Mouse (Mus musculus): ENCODE measurements around the gene Spem2. TPM values are rescaled to one million over a fixed set of nuclear protein-coding genes. Genes with fewer than 3 reads are reported as not detected.

Spem2 gene
- polyA plus RNA-seq, 1 experiment from 2014 or later = not detected

DNA sequence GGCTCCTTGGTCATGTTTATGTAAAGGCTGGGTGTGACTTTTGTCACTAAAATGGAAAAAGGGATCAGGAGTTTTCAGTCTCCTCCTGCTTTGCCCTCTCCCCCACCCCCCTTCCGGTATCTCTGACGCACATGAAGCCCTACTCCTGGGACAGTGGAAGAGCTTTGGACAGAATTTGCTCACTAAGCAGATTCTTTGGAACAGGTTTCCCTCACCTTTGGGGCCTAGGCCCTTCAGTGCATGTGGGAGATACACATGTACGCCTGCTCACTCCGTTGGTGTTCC is 50.7 kb downstream of the Spem2 start:
- Histone ChIP-seq H3K9ac (no peak overlapping the region), H3K4me3 (no peak overlapping the region)

DNA sequence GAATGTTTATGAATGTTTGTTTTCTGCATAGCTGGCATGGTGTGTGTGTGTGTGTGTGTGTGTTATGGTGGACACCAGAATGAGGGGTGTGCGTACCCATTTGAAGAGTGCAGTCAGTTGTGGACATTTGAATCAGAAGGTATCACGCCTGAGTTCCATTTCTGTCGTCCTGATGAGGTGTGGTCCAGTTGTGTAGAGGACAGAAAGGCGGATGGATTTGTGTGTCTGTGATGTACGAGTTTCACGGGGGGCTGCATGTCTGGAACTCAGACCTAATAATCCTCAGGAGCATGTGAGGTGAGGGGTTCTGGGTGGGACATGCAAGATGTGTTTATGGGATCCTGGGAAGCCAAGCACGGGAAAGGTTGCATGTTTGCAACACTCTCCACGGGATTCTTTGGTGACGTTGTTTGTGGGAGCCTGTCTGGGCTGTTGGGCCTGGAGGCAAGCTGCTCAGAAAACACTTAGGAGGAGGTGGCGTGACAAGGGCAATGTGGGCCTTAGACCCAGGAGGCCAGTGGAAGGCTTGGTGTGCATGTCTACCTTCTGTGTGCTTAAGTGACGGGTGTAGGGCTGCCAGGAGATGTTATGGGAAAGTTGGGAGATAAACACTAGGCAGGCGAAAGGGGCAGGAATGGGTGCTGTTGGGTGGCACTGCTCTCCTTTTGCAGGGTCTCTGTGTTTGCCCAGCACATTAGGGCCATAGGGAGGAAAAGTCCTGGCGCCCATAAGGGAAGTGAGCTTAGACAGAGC is 51.2 kb downstream of the Spem2 start:
- H3K4me1 ChIP-seq = peaks cover 25% of the 10 kb centered on the region
- ATAC-seq (replicated peaks) = no peak

More for the DNA sequence above, 50.7 kb downstream of the Spem2 start:
- Histone ChIP-seq H3K27me3 (replicated peaks) (no peaks in the 10 kb centered on the region), H3K27ac (no peak overlapping the region), H3K4me2 (peak overlapping the region; percentile 73), H3K36me3 (replicated peaks) (no peaks in the 10 kb centered on the region), H3K4me1 (peaks cover 25% of the 10 kb centered on the region), H3K9me3 (no peaks in the 10 kb centered on the region)
- WGBS = 67% methylated on average over 4 of the region's 4 CpGs
- no peak for ATAC-seq (replicated peaks)

More for the DNA sequence above, 51.2 kb downstream of the Spem2 start:
- Histone ChIP-seq H3K4me2 (peak overlapping the region; percentile 73), H3K9me3 (no peaks in the 10 kb centered on the region), H3K36me3 (replicated peaks) (no peaks in the 10 kb centered on the region), H3K27ac (peak overlapping the region; percentile 85), H3K4me3 (peak overlapping the region; percentile 92), H3K9ac (peak overlapping the region; percentile 95; the same call in 1 of the 2 replicates), H3K27me3 (replicated peaks) (no peaks in the 10 kb centered on the region)
- 62% methylated on average over 13 of the region's 13 CpGs for WGBS

Other genes starting within 250 kb of the Spem2 start
- gene Wrap53, start 238.2 kb downstream of the Spem2 start, polyA plus RNA-seq (2015; fragmentation: Nextera tagmentation; extraction: Ambion mirVana) = 21.4 and 23.2 TPM in 2 replicates
- 60.4 and 70.1 TPM in 2 replicates for gene Trp53, start 238.1 kb downstream of the Spem2 start, polyA plus RNA-seq (2015; fragmentation: Nextera tagmentation; extraction: Ambion mirVana)
- gene Atp1b2, start 212.5 kb downstream of the Spem2 start, polyA plus RNA-seq (2015; fragmentation: Nextera tagmentation; extraction: Ambion mirVana) = 60.0 and 60.9 TPM in 2 replicates
- gene Shbg, start 200.6 kb downstream of the Spem2 start, polyA plus RNA-seq (2015; fragmentation: Nextera tagmentation; extraction: Ambion mirVana) = not detected in 2 replicates
- 23.5 and 24.9 TPM in 2 replicates for gene Sat2, start 196.4 kb downstream of the Spem2 start, polyA plus RNA-seq (2015; fragmentation: Nextera tagmentation; extraction: Ambion mirVana)
- gene Fxr2, start 185.5 kb downstream of the Spem2 start, polyA plus RNA-seq (2015; fragmentation: Nextera tagmentation; extraction: Ambion mirVana) = 40.6 and 47.0 TPM in 2 replicates
- 0.20 TPM in 1 of 2 replicates, not detected in the other for gene Sox15, start 163.2 kb downstream of the Spem2 start, polyA plus RNA-seq (2015; fragmentation: Nextera tagmentation; extraction: Ambion mirVana)
- 99.9 and 108 TPM in 2 replicates for gene Mpdu1, start 155.8 kb downstream of the Spem2 start, polyA plus RNA-seq (2015; fragmentation: Nextera tagmentation; extraction: Ambion mirVana)
- gene Cd68, start 152.3 kb downstream of the Spem2 start, polyA plus RNA-seq (2015; fragmentation: Nextera tagmentation; extraction: Ambion mirVana) = 9.4 and 10.4 TPM in 2 replicates
- gene Eif4a1, start 146.0 kb downstream of the Spem2 start, polyA plus RNA-seq (2015; fragmentation: Nextera tagmentation; extraction: Ambion mirVana) = 460 and 473 TPM in 2 replicates
- 116 and 122 TPM in 2 replicates for gene Senp3, start 136.4 kb downstream of the Spem2 start, polyA plus RNA-seq (2015; fragmentation: Nextera tagmentation; extraction: Ambion mirVana)
- gene Tnfsf13, start 132.7 kb downstream of the Spem2 start, polyA plus RNA-seq (2015; fragmentation: Nextera tagmentation; extraction: Ambion mirVana) = 0.37 and 0.68 TPM in 2 replicates
- 2.0 and 2.4 TPM in 2 replicates for gene Tnfsf12, start 122.6 kb downstream of the Spem2 start, polyA plus RNA-seq (2015; fragmentation: Nextera tagmentation; extraction: Ambion mirVana)
- 1.2 and 1.8 TPM in 2 replicates for gene Tnfsfm13, start 122.4 kb downstream of the Spem2 start, polyA plus RNA-seq (2015; fragmentation: Nextera tagmentation; extraction: Ambion mirVana)
- 15.9 and 17.4 TPM in 2 replicates for gene Polr2a, start 59.8 kb downstream of the Spem2 start, polyA plus RNA-seq (2015; fragmentation: Nextera tagmentation; extraction: Ambion mirVana)
- gene Slc35g3, start 56.5 kb downstream of the Spem2 start, polyA plus RNA-seq (2015; fragmentation: Nextera tagmentation; extraction: Ambion mirVana) = 0.17 and 0.26 TPM in 2 replicates
- 4.1 and 4.3 TPM in 2 replicates for gene Zbtb4, start 52.6 kb downstream of the Spem2 start, polyA plus RNA-seq (2015; fragmentation: Nextera tagmentation; extraction: Ambion mirVana)
- 0.98 and 1.2 TPM in 2 replicates for gene Chrnb1, start 22.5 kb downstream of the Spem2 start, polyA plus RNA-seq (2015; fragmentation: Nextera tagmentation; extraction: Ambion mirVana)
- gene Fgf11, start 16.6 kb downstream of the Spem2 start, polyA plus RNA-seq (2015; fragmentation: Nextera tagmentation; extraction: Ambion mirVana) = 3.7 and 4.5 TPM in 2 replicates
- 0.74 and 0.86 TPM in 2 replicates for gene Tmem102, start 12.8 kb downstream of the Spem2 start, polyA plus RNA-seq (2015; fragmentation: Nextera tagmentation; extraction: Ambion mirVana)
- not detected in 2 replicates for gene Gm39566, start 3.2 kb downstream of the Spem2 start, polyA plus RNA-seq (2015; fragmentation: Nextera tagmentation; extraction: Ambion mirVana)
- 0.55 and 0.65 TPM in 2 replicates for gene Spem1, start 3.7 kb upstream of the Spem2 start, polyA plus RNA-seq (2015; fragmentation: Nextera tagmentation; extraction: Ambion mirVana)
- gene Nlgn2, start 19.3 kb upstream of the Spem2 start, polyA plus RNA-seq (2015; fragmentation: Nextera tagmentation; extraction: Ambion mirVana) = 24.0 and 24.2 TPM in 2 replicates
- 318 and 320 TPM in 2 replicates for gene Tmem256, start 20.0 kb upstream of the Spem2 start, polyA plus RNA-seq (2015; fragmentation: Nextera tagmentation; extraction: Ambion mirVana)
- gene Plscr3, start 27.9 kb upstream of the Spem2 start, polyA plus RNA-seq (2015; fragmentation: Nextera tagmentation; extraction: Ambion mirVana) = 52.3 and 53.5 TPM in 2 replicates
- gene Tnk1, start 40.3 kb upstream of the Spem2 start, polyA plus RNA-seq (2015; fragmentation: Nextera tagmentation; extraction: Ambion mirVana) = 0.10 and 0.28 TPM in 2 replicates
- gene Tmem95, start 59.6 kb upstream of the Spem2 start, polyA plus RNA-seq (2015; fragmentation: Nextera tagmentation; extraction: Ambion mirVana) = not detected in 2 replicates
- 1.7 and 1.9 TPM in 2 replicates for gene Kctd11, start 62.9 kb upstream of the Spem2 start, polyA plus RNA-seq (2015; fragmentation: Nextera tagmentation; extraction: Ambion mirVana)
- 0.46 and 0.52 TPM in 2 replicates for gene Acap1, start 77.1 kb upstream of the Spem2 start, polyA plus RNA-seq (2015; fragmentation: Nextera tagmentation; extraction: Ambion mirVana)
- 11.1 and 11.8 TPM in 2 replicates for gene 2810408A11Rik, start 82.5 kb upstream of the Spem2 start, polyA plus RNA-seq (2015; fragmentation: Nextera tagmentation; extraction: Ambion mirVana)
- gene Neurl4, start 82.6 kb upstream of the Spem2 start, polyA plus RNA-seq (2015; fragmentation: Nextera tagmentation; extraction: Ambion mirVana) = 23.2 and 24.2 TPM in 2 replicates
- 77.6 and 86.6 TPM in 2 replicates for gene Gps2, start 95.4 kb upstream of the Spem2 start, polyA plus RNA-seq (2015; fragmentation: Nextera tagmentation; extraction: Ambion mirVana)
- gene Eif5a, start 103.5 kb upstream of the Spem2 start, polyA plus RNA-seq (2015; fragmentation: Nextera tagmentation; extraction: Ambion mirVana) = 1,022 and 1,040 TPM in 2 replicates
- 5.6 and 6.4 TPM in 2 replicates for gene Ybx2, start 117.3 kb upstream of the Spem2 start, polyA plus RNA-seq (2015; fragmentation: Nextera tagmentation; extraction: Ambion mirVana)
- 3.3 TPM in 2 replicates for gene Slc2a4, start 129.7 kb upstream of the Spem2 start, polyA plus RNA-seq (2015; fragmentation: Nextera tagmentation; extraction: Ambion mirVana)
- 0.58 and 0.59 TPM in 2 replicates for gene Cldn7, start 146.3 kb upstream of the Spem2 start, polyA plus RNA-seq (2015; fragmentation: Nextera tagmentation; extraction: Ambion mirVana)
- gene Ctdnep1, start 162.7 kb upstream of the Spem2 start, polyA plus RNA-seq (2015; fragmentation: Nextera tagmentation; extraction: Ambion mirVana) = 22.5 and 25.4 TPM in 2 replicates
- 162 and 177 TPM in 2 replicates for gene Elp5, start 164.1 kb upstream of the Spem2 start, polyA plus RNA-seq (2015; fragmentation: Nextera tagmentation; extraction: Ambion mirVana)
- gene Gabarap, start 172.7 kb upstream of the Spem2 start, polyA plus RNA-seq (2015; fragmentation: Nextera tagmentation; extraction: Ambion mirVana) = 495 and 507 TPM in 2 replicates
- gene Phf23, start 177.3 kb upstream of the Spem2 start, polyA plus RNA-seq (2015; fragmentation: Nextera tagmentation; extraction: Ambion mirVana) = 57.1 and 58.8 TPM in 2 replicates
- 30.4 and 31.0 TPM in 2 replicates for gene Dvl2, start 182.1 kb upstream of the Spem2 start, polyA plus RNA-seq (2015; fragmentation: Nextera tagmentation; extraction: Ambion mirVana)
- gene Acadvl, start 196.9 kb upstream of the Spem2 start, polyA plus RNA-seq (2015; fragmentation: Nextera tagmentation; extraction: Ambion mirVana) = 57.2 and 57.6 TPM in 2 replicates
- 27.8 and 30.4 TPM in 2 replicates for gene Dlg4, start 198.5 kb upstream of the Spem2 start, polyA plus RNA-seq (2015; fragmentation: Nextera tagmentation; extraction: Ambion mirVana)
- 3.7 and 3.8 TPM in 2 replicates for gene Asgr1, start 235.6 kb upstream of the Spem2 start, polyA plus RNA-seq (2015; fragmentation: Nextera tagmentation; extraction: Ambion mirVana)